Comparison of ENCODE assay signal across 8 mouse cellular contexts in the genomic region with DNA sequence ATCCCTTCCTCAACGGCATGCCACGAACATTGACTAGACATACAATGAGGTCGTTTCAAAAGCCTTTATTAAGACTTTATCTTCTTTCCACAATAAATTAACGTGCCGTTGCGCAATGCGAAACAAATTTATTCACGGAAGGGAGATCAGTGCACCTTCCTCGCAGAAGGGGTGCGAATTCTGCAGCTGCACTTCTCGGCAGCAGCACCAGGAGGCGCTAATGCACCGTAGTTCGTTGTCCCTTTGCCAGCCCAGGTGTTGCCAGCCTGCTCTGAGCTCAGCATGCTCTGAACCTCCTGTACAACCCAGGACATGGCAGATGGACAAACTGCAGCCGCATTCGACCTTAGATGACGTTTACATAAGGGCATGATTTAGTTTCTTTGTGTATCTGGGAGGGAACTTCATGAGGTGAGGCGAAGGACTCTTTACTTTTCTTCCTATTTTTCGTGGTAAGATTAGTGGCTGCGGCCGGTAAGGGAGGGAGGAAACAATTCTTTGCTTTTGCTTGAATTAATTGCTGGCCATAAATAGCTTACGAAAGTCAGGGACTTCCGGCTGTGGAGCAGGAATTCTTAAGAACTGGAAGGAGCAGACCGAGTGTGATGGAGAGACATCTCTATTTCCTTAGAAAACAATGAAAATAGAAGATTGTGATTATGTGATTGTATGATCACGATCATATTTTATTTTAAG.
DNase-seq lines count a peak whose midpoint lies in the region; ATAC-seq and TF ChIP-seq lines count a peak whose summit lies in the region.

No protein-coding gene starts in this region.

- H3K27ac ChIP-seq in hindbrain, postnatal 0 days: no peak overlapping the region

- WGBS in hindbrain, postnatal 0 days: 24% methylated on average over 25 of the region's 25 CpGs

- no peak overlapping the region for H3K4me3 ChIP-seq in hindbrain, postnatal 0 days (ENCODE audit: low read length)

- DNase-seq in NIH3T3 (ENCODE audit: low read depth): peak; percentile 44
- DNase-seq in cerebellum, adult 11 months: peak; percentile 71
- peak; percentile 78 for DNase-seq in forelimb bud, embryonic 11.5 days (ENCODE audit: low read depth, low spot score)
- DNase-seq in hindbrain, postnatal 0 days (ENCODE audit: low spot score): peak; percentile 88
- peak; percentile 59 for DNase-seq in left cerebral cortex, adult 11 months (ENCODE audit: low spot score)
- peak; percentile 82 to 89 for DNase-seq in right cerebral cortex, postnatal 10 days (ENCODE audit: low spot score in 2 of 2)

- H3K9me3 ChIP-seq in hindbrain, postnatal 0 days (ENCODE audit: low read length): no peaks in the 10 kb centered on the region

- no peaks in the 10 kb centered on the region for H3K36me3 ChIP-seq in hindbrain, postnatal 0 days (ENCODE audit: insufficient read depth, low read length)

- H3K4me2 ChIP-seq in hindbrain, postnatal 0 days (ENCODE audit: low read depth, low read length): peak overlapping the region; percentile 33

- peak; percentile 81 for ATAC-seq in hindbrain, postnatal 0 days
- peak; percentile 51; the same call in 1 of the 2 replicates for ATAC-seq in megakaryocyte, adult 5-6 weeks (ENCODE audit: poor library complexity, severe bottlenecking)
- ATAC-seq in monocyte, adult 5-6 weeks (replicated peaks; ENCODE audit: insufficient number of reproducible peaks, low FRiP score, low TSS enrichment, poor library complexity, severe bottlenecking): no peak

- H3K4me1 ChIP-seq in hindbrain, postnatal 0 days (ENCODE audit: insufficient read depth, low read length): no peaks in the 10 kb centered on the region

- no peak overlapping the region for H3K9ac ChIP-seq in hindbrain, postnatal 0 days (replicated peaks; ENCODE audit: low read length)

- TF ChIP-seq CTCF in hindbrain, postnatal 0 days (IDR thresholded peaks at IDR 0.05; ENCODE audit: low read depth): peak; percentile 97

- H3K27me3 ChIP-seq in hindbrain, postnatal 0 days (ENCODE audit: insufficient read depth, low read length): no peaks in the 10 kb centered on the region
